Mouse (Mus musculus): ENCODE measurements around the gene Tor3a. TPM values are rescaled to one million over a fixed set of nuclear protein-coding genes. Genes with fewer than 3 reads are reported as not detected.

Tor3a gene
- polyA plus RNA-seq (2017; shearing (Covaris generic)): 10 to 100 TPM; 45.1 to 46.9 TPM

GRCm38 (mm10) chr1:156674195-156675000, at the start of gene Tor3a:
Gene Tor3a (minus strand): TSS chr1:156674356.

GRCm38 (mm10) chr1:156718950-156719805, 45.0 kb upstream of the Tor3a start, which contains the start of gene Fam20b:
Gene Fam20b (minus strand): TSS chr1:156719086.

Other genes starting within 250 kb of the Tor3a start
- gene Soat1, start 200.0 kb downstream of the Tor3a start, polyA plus RNA-seq (2017; shearing (Covaris generic)): 10 to 100 TPM; 30.9 to 43.2 TPM
- gene Gm10031, start 150.3 kb downstream of the Tor3a start, polyA plus RNA-seq (2017; shearing (Covaris generic)): under 1 TPM; 0.48 to 0.58 TPM
- gene Abl2, start 115.6 kb downstream of the Tor3a start, polyA plus RNA-seq (2017; shearing (Covaris generic)): 1 to 10 TPM; 2.6 to 4.8 TPM
- gene Fam20b, start 44.7 kb upstream of the Tor3a start, polyA plus RNA-seq (2017; shearing (Covaris generic)): 10 to 100 TPM; 25.4 to 28.4 TPM
- 1 to 10 TPM in 1 of 2 experiments, under 1 TPM in 1; 0.19 to 1.4 TPM for gene Angptl1, start 164.2 kb upstream of the Tor3a start, polyA plus RNA-seq (2017; shearing (Covaris generic))

Data from inflammation-experienced regulatory T-cells (primary cell).